Mouse (Mus musculus) neural tube, embryonic 13.5 days (tissue): ENCODE measurements around the gene Gja1. TPM values are rescaled to one million over a fixed set of nuclear protein-coding genes. Genes with fewer than 3 reads are reported as not detected.

ENCODE experiments used
- ATAC-seq: fragments of 200-750 bp; cut with Nextera tagmentation; 2 replicates; pipeline ENCODE4 v1.8.0; 2017; ENCODE audit warnings: low read depth, mild to moderate bottlenecking, moderate TSS enrichment, moderate library complexity
- H3K27ac ChIP-seq: fragments of 300-500 bp; sonication (generic); replicated peaks from 2 replicates; pipeline ENCODE4 v1.5.1; 2015; ENCODE audit warnings: moderate library complexity, mild to moderate bottlenecking, inconsistent platforms
- H3K27me3 ChIP-seq: fragments of 300-500 bp; sonication (generic); 2 replicates; pipeline ENCODE4 v1.6.1; 2015; ENCODE audit warnings: mild to moderate bottlenecking, inconsistent platforms
- H3K36me3 ChIP-seq: fragments of 300-500 bp; sonication (generic); 2 replicates; pipeline ENCODE4 v1.6.1; 2015; ENCODE audit warnings: mild to moderate bottlenecking, inconsistent platforms
- H3K4me1 ChIP-seq: fragments of 300-500 bp; sonication (generic); replicated peaks from 2 replicates; pipeline ENCODE4 v1.6.1; 2015; ENCODE audit warnings: inconsistent platforms
- H3K4me2 ChIP-seq: fragments of 300-500 bp; sonication (generic); 2 replicates; pipeline ENCODE4 v1.6.1; 2015; ENCODE audit warnings: inconsistent platforms, mild to moderate bottlenecking, moderate library complexity
- H3K4me3 ChIP-seq: fragments of 300-500 bp; sonication (generic); 2 replicates; pipeline ENCODE4 v1.5.1; 2015; ENCODE audit warnings: mild to moderate bottlenecking, inconsistent platforms
- H3K9ac ChIP-seq: fragments of 300-500 bp; sonication (generic); 2 replicates; pipeline ENCODE4 v1.6.1; 2015; ENCODE audit warnings: moderate library complexity, mild to moderate bottlenecking, inconsistent platforms
- H3K9me3 ChIP-seq: fragments of 300-500 bp; sonication (generic); 2 replicates; pipeline ENCODE4 v1.6.1; 2016; ENCODE audit warnings: inconsistent platforms
- WGBS: fragments of 180-500 bp; shearing (Covaris S2); methylation state at CpG from one replicate; pipeline ENCODE4 v1.1.7; 2015; 5-methylcytosine and 5-hydroxymethylcytosine counted together
- polyA plus RNA-seq: library from polyadenylated mRNA; unstranded; fragments of >200 nt; fragmentation: Nextera tagmentation; extraction: Ambion mirVana; gene quantifications from 2 replicates; pipeline ENCODE4 v1.2.1, GENCODE M21; 2015

Gja1 gene
- polyA plus RNA-seq, 1 experiment from 2014 or later, result 104 TPM

- H3K36me3 ChIP-seq, result no peaks in the 10 kb centered on the region
- H3K9me3 ChIP-seq, result no peaks in the 10 kb centered on the region
- H3K4me1 ChIP-seq, result peaks cover under 1% of the 10 kb centered on the region; the same call in 1 of the 2 replicates
- no peaks in the 10 kb centered on the region for H3K27me3 ChIP-seq
- no peak overlapping the region for H3K4me3 ChIP-seq
- H3K9ac ChIP-seq, result no peak overlapping the region
- no peak overlapping the region for H3K4me2 ChIP-seq
- 50% methylated on average over 4 of the region's 4 CpGs for WGBS
- ATAC-seq, result no peak
- no peak overlapping the region for H3K27ac ChIP-seq
Measured at GRCm38 (mm10) chr10:56426369-56426768, 49.2 kb downstream of the Gja1 start.

GRCm38 (mm10) chr10:56427382-56427781 is 50.3 kb downstream of the Gja1 start:
- 94% methylated on average over 2 of the region's 2 CpGs for WGBS
- no peak for ATAC-seq
- Histone ChIP-seq H3K27me3 (no peaks in the 10 kb centered on the region), H3K27ac (no peak overlapping the region), H3K36me3 (no peaks in the 10 kb centered on the region), H3K9me3 (no peaks in the 10 kb centered on the region), H3K4me2 (no peak overlapping the region), H3K4me1 (peaks cover 8% of the 10 kb centered on the region; the same call in 1 of the 2 replicates), H3K4me3 (no peak overlapping the region), H3K9ac (no peak overlapping the region)

GRCm38 (mm10) chr10:56427827-56428226 is 50.7 kb downstream of the Gja1 start:
- 95% methylated on average over 2 of the region's 2 CpGs for WGBS
- no peak for ATAC-seq
- Histone ChIP-seq H3K9me3 (no peaks in the 10 kb centered on the region), H3K36me3 (no peaks in the 10 kb centered on the region), H3K9ac (no peak overlapping the region), H3K27ac (no peak overlapping the region), H3K4me2 (no peak overlapping the region), H3K4me3 (no peak overlapping the region), H3K27me3 (no peaks in the 10 kb centered on the region), H3K4me1 (peaks cover 8% of the 10 kb centered on the region; the same call in 1 of the 2 replicates)

GRCm38 (mm10) chr10:56429011-56429410 is 51.9 kb downstream of the Gja1 start:
- H3K36me3 ChIP-seq, result no peaks in the 10 kb centered on the region
- no peak overlapping the region for H3K4me3 ChIP-seq
- no peak overlapping the region for H3K9ac ChIP-seq
- H3K4me2 ChIP-seq, result no peak overlapping the region
- 75% methylated on average over 5 of the region's 5 CpGs for WGBS
- ATAC-seq, result no peak
- H3K27ac ChIP-seq, result no peak overlapping the region
- H3K27me3 ChIP-seq, result no peaks in the 10 kb centered on the region
- H3K9me3 ChIP-seq, result no peaks in the 10 kb centered on the region
- peaks cover 8% of the 10 kb centered on the region; the same call in 1 of the 2 replicates for H3K4me1 ChIP-seq

GRCm38 (mm10) chr10:56431600-56432389 is 54.7 kb downstream of the Gja1 start:
- Histone ChIP-seq H3K4me2 (peak overlapping the region; percentile 63), H3K36me3 (no peaks in the 10 kb centered on the region), H3K9ac (peak overlapping the region; percentile 68), H3K27me3 (no peaks in the 10 kb centered on the region), H3K4me1 (peaks cover 8% of the 10 kb centered on the region; the same call in 1 of the 2 replicates), H3K4me3 (peak overlapping the region; percentile 36), H3K9me3 (no peaks in the 10 kb centered on the region), H3K27ac (peak overlapping the region; percentile 46; the same call in 1 of the 2 replicates)
- ATAC-seq, result peak; percentile 80
- WGBS, result 11% methylated on average over 23 of the region's 23 CpGs

- Histone ChIP-seq H3K4me3 (no peak overlapping the region), H3K27ac (no peak overlapping the region), H3K9me3 (no peaks in the 10 kb centered on the region), H3K4me2 (peak overlapping the region; percentile 63), H3K36me3 (no peaks in the 10 kb centered on the region), H3K4me1 (peaks cover 8% of the 10 kb centered on the region; the same call in 1 of the 2 replicates), H3K9ac (no peak overlapping the region), H3K27me3 (no peaks in the 10 kb centered on the region)
- WGBS, result 73% methylated on average over 6 of the region's 6 CpGs
- ATAC-seq, result no peak
Measured at GRCm38 (mm10) chr10:56432390-56432709, 55.2 kb downstream of the Gja1 start.

GRCm38 (mm10) chr10:56437290-56437689 is 60.2 kb downstream of the Gja1 start:
- H3K27me3 ChIP-seq, result no peaks in the 10 kb centered on the region
- no peaks in the 10 kb centered on the region for H3K4me1 ChIP-seq
- 85% methylated on average over 11 of the region's 11 CpGs for WGBS
- no peak overlapping the region for H3K4me3 ChIP-seq
- H3K9ac ChIP-seq, result no peak overlapping the region
- no peak overlapping the region for H3K27ac ChIP-seq
- no peaks in the 10 kb centered on the region for H3K36me3 ChIP-seq
- H3K4me2 ChIP-seq, result no peak overlapping the region
- H3K9me3 ChIP-seq, result no peaks in the 10 kb centered on the region
- ATAC-seq, result no peak

GRCm38 (mm10) chr10:56439638-56440037 is 62.5 kb downstream of the Gja1 start:
- H3K4me3 ChIP-seq, result no peak overlapping the region
- no peak overlapping the region for H3K9ac ChIP-seq
- no peaks in the 10 kb centered on the region for H3K4me1 ChIP-seq
- no peak overlapping the region for H3K4me2 ChIP-seq
- H3K36me3 ChIP-seq, result no peaks in the 10 kb centered on the region
- no peaks in the 10 kb centered on the region for H3K27me3 ChIP-seq
- H3K27ac ChIP-seq, result no peak overlapping the region
- no peaks in the 10 kb centered on the region for H3K9me3 ChIP-seq
- no peak for ATAC-seq
- WGBS, result 84% methylated on average over 4 of the region's 4 CpGs

- H3K36me3 ChIP-seq, result no peaks in the 10 kb centered on the region
- no peaks in the 10 kb centered on the region for H3K27me3 ChIP-seq
- no peak overlapping the region for H3K4me2 ChIP-seq
- ATAC-seq, result no peak
- no peaks in the 10 kb centered on the region for H3K4me1 ChIP-seq
- no peaks in the 10 kb centered on the region for H3K9me3 ChIP-seq
- WGBS, result 69% methylated on average over 2 of the region's 2 CpGs
- H3K9ac ChIP-seq, result no peak overlapping the region
- no peak overlapping the region for H3K27ac ChIP-seq
- H3K4me3 ChIP-seq, result no peak overlapping the region
Measured at GRCm38 (mm10) chr10:56444457-56444856, 67.3 kb downstream of the Gja1 start.

GRCm38 (mm10) chr10:56449030-56449429 is 71.9 kb downstream of the Gja1 start:
- H3K4me3 ChIP-seq, result no peak overlapping the region
- no peaks in the 10 kb centered on the region for H3K27me3 ChIP-seq
- no peak overlapping the region for H3K27ac ChIP-seq
- WGBS, result 84% methylated on average over 4 of the region's 4 CpGs
- no peaks in the 10 kb centered on the region for H3K4me1 ChIP-seq
- no peaks in the 10 kb centered on the region for H3K9me3 ChIP-seq
- H3K4me2 ChIP-seq, result no peak overlapping the region
- H3K9ac ChIP-seq, result no peak overlapping the region
- no peaks in the 10 kb centered on the region for H3K36me3 ChIP-seq
- no peak for ATAC-seq
